Mouse (Mus musculus) kidney, postnatal 0 days (tissue): ENCODE results near the gene Cadps2. TPM values are rescaled to one million over a fixed set of nuclear protein-coding genes. Genes with fewer than 3 reads are reported as not detected.
A peak's percentile ranks its signal among the peaks of the same experiment; 100 is the strongest.

ENCODE experiments used
- ATAC-seq: fragments of 200-750 bp; cut with Nextera tagmentation; replicated peaks from 2 replicates; pipeline ENCODE4 v1.8.0; 2017; ENCODE audit warnings: low read depth, moderate number of reproducible peaks, moderate TSS enrichment, moderate library complexity; ENCODE audit not compliant: low FRiP score
- DNase-seq: peaks from one replicate; pipeline ENCODE4 v3.0.0-alpha.2; 2016; ENCODE audit warnings: low spot score
- H3K27ac ChIP-seq: fragments of 300-500 bp; sonication (generic); 2 replicates; pipeline ENCODE4 v1.5.1; 2014; ENCODE audit warnings: mild to moderate bottlenecking
- H3K27me3 ChIP-seq: fragments of 300-500 bp; sonication (generic); 2 replicates; pipeline ENCODE4 v1.6.1; 2014; ENCODE audit warnings: low read length, mixed read lengths; ENCODE audit not compliant: insufficient read depth
- H3K36me3 ChIP-seq: fragments of 300-500 bp; sonication (generic); 2 replicates; pipeline ENCODE4 v1.6.1; 2014; ENCODE audit warnings: low read length, mixed read lengths; ENCODE audit not compliant: insufficient read depth
- H3K4me1 ChIP-seq: fragments of 300-500 bp; sonication (generic); replicated peaks from 2 replicates; pipeline ENCODE4 v1.6.1; 2014; ENCODE audit warnings: antibody characterized with exemption, low read length, mixed read lengths; ENCODE audit not compliant: insufficient read depth
- H3K4me2 ChIP-seq: fragments of 300-500 bp; sonication (generic); 2 replicates; pipeline ENCODE4 v1.6.1; 2014; ENCODE audit warnings: mild to moderate bottlenecking, low read length, moderate library complexity, mixed read lengths
- H3K4me3 ChIP-seq: fragments of 300-500 bp; sonication (generic); replicated peaks from 2 replicates; pipeline ENCODE4 v1.5.1; 2014; ENCODE audit warnings: low read depth, low read length
- H3K9ac ChIP-seq: fragments of 300-500 bp; sonication (generic); 2 replicates; pipeline ENCODE4 v1.6.1; 2014; ENCODE audit warnings: low read depth, low read length
- H3K9me3 ChIP-seq: fragments of 300-500 bp; sonication (generic); replicated peaks from 2 replicates; pipeline ENCODE4 v1.6.1; 2016; ENCODE audit warnings: low read length, inconsistent platforms, mixed read lengths
- CTCF ChIP-seq: IDR thresholded peaks from 2 replicates; pipeline ENCODE4 v1.5.1; 2016; ENCODE audit warnings: antibody characterized with exemption, low read depth, mild to moderate bottlenecking, moderate library complexity
- WGBS: fragments of 180-500 bp; shearing (Covaris S2); extraction: QIAGEN DNeasy Blood & Tissue Kit; methylation state at CpG from one replicate; pipeline ENCODE4 v1.1.7; 2014; 5-methylcytosine and 5-hydroxymethylcytosine counted together
- polyA plus RNA-seq: library from polyadenylated mRNA; unstranded; fragments of >200 nt; fragmentation: Nextera tagmentation; extraction: Ambion mirVana; gene quantifications from 2 replicates; pipeline ENCODE4 v1.2.1, GENCODE M21; 2015

Gene Cadps2
- polyA plus RNA-seq, 1 experiment from 2014 or later: 10.1 TPM

- H3K4me3 ChIP-seq: no peak overlapping the region
- DNase-seq: no peak
- no peak for ATAC-seq
- no peaks in the 10 kb centered on the region for H3K36me3 ChIP-seq
- no peak overlapping the region for H3K4me2 ChIP-seq
- WGBS: 3% methylated on average over 20 of the region's 20 CpGs
- peaks cover 87% of the 10 kb centered on the region for H3K27me3 ChIP-seq
- H3K9ac ChIP-seq: no peak overlapping the region
- H3K27ac ChIP-seq: no peak overlapping the region
- no peak for TF ChIP-seq CTCF
- H3K9me3 ChIP-seq: no peaks in the 10 kb centered on the region
- peaks cover 13% of the 10 kb centered on the region; the same call in 1 of the 2 replicates for H3K4me1 ChIP-seq
Observed at GRCm38 (mm10) chr6:23252196-23253135, 586.8 kb downstream of the Cadps2 start.

GRCm38 (mm10) chr6:23251431-23251830 is 587.8 kb downstream of the Cadps2 start:
- no peaks in the 10 kb centered on the region for H3K36me3 ChIP-seq
- no peak for TF ChIP-seq CTCF
- no peak overlapping the region for H3K4me3 ChIP-seq
- H3K27ac ChIP-seq: no peak overlapping the region
- no peaks in the 10 kb centered on the region for H3K9me3 ChIP-seq
- H3K27me3 ChIP-seq: peaks cover 91% of the 10 kb centered on the region
- ATAC-seq (no peak), DNase-seq (no peak)
- WGBS: 6% methylated on average over 3 of the region's 3 CpGs
- H3K9ac ChIP-seq: no peak overlapping the region
- peaks cover 13% of the 10 kb centered on the region; the same call in 1 of the 2 replicates for H3K4me1 ChIP-seq
- no peak overlapping the region for H3K4me2 ChIP-seq

GRCm38 (mm10) chr6:23250288-23250955 is 588.8 kb downstream of the Cadps2 start:
- Histone ChIP-seq H3K4me1 (peaks cover 13% of the 10 kb centered on the region; the same call in 1 of the 2 replicates), H3K36me3 (no peaks in the 10 kb centered on the region), H3K4me3 (no peak overlapping the region), H3K27me3 (peaks cover 91% of the 10 kb centered on the region), H3K9me3 (no peaks in the 10 kb centered on the region), H3K9ac (no peak overlapping the region), H3K27ac (no peak overlapping the region), H3K4me2 (no peak overlapping the region)
- DNase-seq (no peak), ATAC-seq (no peak)
- TF ChIP-seq CTCF: no peak
- WGBS: 2% methylated on average over 22 of the region's 22 CpGs

- DNase-seq (no peak), ATAC-seq (peak; percentile 61)
- H3K27ac ChIP-seq: no peak overlapping the region
- H3K36me3 ChIP-seq: no peaks in the 10 kb centered on the region
- H3K9me3 ChIP-seq: no peaks in the 10 kb centered on the region
- H3K4me2 ChIP-seq: peak overlapping the region; percentile 58
- peak overlapping the region; percentile 24 for H3K4me3 ChIP-seq
- H3K4me1 ChIP-seq: peaks cover 13% of the 10 kb centered on the region; the same call in 1 of the 2 replicates
- peak; percentile 40 for TF ChIP-seq CTCF
- 1% methylated on average over 29 of the region's 29 CpGs for WGBS
- no peak overlapping the region for H3K9ac ChIP-seq
- H3K27me3 ChIP-seq: peaks cover 87% of the 10 kb centered on the region
Observed at GRCm38 (mm10) chr6:23249616-23250287, 589.5 kb downstream of the Cadps2 start.

DNA sequence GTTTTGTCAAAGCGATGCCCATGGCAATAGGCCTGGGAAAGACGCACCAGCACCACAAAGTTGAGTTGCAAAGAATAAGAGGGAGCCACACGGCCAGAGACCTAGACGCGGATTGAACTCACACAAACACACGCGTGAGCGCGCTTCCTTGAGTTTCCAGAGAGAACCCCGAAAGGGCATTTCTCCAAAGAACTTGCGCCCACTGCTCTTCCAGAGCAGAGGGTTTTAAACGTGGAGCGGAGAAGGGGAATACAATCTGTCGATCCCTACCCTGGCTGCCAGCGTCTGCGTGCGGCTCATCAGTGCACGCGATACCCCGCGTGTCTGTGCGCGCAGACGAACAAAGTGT is 590.2 kb downstream of the Cadps2 start:
- TF ChIP-seq CTCF: no peak
- H3K9me3 ChIP-seq: no peaks in the 10 kb centered on the region
- peaks cover 13% of the 10 kb centered on the region; the same call in 1 of the 2 replicates for H3K4me1 ChIP-seq
- WGBS: 1% methylated on average over 24 of the region's 24 CpGs
- peaks cover 89% of the 10 kb centered on the region for H3K27me3 ChIP-seq
- DNase-seq (no peak), ATAC-seq (no peak)
- peak overlapping the region; percentile 24; the same call in 1 of the 2 replicates for H3K4me3 ChIP-seq
- H3K4me2 ChIP-seq: peak overlapping the region; percentile 58
- H3K27ac ChIP-seq: no peak overlapping the region
- H3K9ac ChIP-seq: no peak overlapping the region
- H3K36me3 ChIP-seq: no peaks in the 10 kb centered on the region
